Mouse (Mus musculus) R1 (cell line): ENCODE measurements at regions not wholly inside any gene's neighbourhood (a gene's known extent, or its start where the extent isn't known, plus 50 kb on each side); places are given as distances from the start of the nearest gene placed in this dataset.

Experiments used
- DNase-seq: peaks from one replicate; pipeline ENCODE4 v3.0.0-alpha.2; 2018; ENCODE audit warnings: low read depth, low spot score

- DNase-seq: no peak
Measured at GRCm38 (mm10) chr13:110673536-110673935, 278.7 kb downstream of the Plk2 start.

DNA sequence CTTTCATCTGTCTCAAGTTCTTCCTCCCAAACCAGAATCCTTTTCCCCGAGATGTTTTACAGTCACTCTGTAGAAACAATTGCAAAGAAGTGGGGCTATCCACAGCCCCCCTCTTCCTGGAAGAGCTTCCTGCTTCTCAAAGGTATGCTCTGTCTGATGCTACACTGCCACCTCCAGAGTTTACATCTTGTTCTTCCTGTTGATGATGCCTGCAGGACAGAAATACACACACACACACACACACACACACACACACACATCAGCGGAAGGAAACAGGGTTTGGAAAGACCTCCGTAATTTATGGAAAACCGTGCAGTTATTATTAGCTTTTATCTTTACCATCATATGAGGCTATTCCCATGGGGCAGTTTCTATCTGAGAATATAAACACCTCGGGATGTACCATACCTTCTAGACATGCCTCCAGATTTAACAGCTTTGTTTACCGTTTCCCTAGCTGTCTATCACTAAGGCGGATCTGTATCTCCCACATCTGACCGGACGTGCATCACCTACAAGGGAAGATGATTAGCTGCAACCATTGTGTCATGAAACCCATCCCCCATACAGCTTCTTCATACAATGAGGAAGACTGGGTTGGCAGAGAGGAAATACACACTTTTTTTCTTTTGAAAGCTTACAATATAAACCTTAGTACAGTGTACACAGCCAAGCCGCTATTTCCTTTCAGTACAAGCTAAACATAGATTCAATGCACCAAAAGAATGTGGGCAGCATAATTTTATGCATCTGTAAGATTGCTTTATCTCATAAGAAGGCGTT lies 288.6 kb downstream of the Plk2 start:
- no peak for DNase-seq

DNA sequence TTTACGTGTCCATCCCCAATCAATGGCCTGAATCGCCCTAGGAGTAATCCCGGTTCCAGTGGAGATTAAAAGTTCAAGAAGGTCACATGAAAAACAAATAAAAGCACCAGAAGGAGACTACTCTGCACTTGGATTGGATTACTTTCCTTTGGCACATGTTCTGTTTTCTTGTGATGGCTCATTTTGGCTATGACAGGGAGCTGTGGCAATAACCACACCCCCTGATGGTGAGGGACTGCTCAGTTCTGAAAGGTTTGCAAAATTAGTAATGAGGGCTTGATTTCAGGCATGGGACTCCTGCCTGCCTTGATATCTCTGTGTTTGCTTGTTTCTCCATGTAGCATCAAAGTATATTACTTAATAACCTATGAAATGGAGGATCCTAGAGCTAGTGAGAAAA lies 293.9 kb downstream of the Plk2 start:
- DNase-seq: no peak

GRCm38 (mm10) chr13:110690501-110691255 lies 295.8 kb downstream of the Plk2 start:
- DNase-seq: no peak

GRCm38 (mm10) chr13:110692696-110693095 lies 297.9 kb downstream of the Plk2 start:
- DNase-seq: no peak

DNA sequence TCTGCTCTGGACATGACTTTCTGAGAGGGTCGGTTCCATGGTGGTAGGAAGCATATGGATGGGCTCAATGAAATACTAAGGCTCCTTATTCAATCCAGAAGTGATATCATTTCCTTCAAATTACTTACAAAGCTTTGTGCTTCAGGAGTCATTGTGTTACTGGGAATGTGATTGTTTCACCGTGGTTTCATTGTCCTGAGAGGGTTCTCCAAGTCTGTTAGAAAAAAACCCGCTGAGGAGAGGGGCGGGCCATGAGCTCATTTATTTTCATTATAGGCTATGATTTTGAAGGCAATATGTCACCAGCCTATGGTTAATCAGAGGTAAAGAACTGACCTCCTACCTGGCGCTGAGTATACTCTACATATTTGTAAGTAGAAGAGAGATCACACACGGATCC lies 300.0 kb downstream of the Plk2 start:
- DNase-seq: no peak

GRCm38 (mm10) chr13:110696549-110696948 lies 301.7 kb downstream of the Plk2 start:
- DNase-seq: peak; percentile 28

- DNase-seq: no peak
Measured at GRCm38 (mm10) chr13:110704261-110704660, 309.4 kb downstream of the Plk2 start.

DNA sequence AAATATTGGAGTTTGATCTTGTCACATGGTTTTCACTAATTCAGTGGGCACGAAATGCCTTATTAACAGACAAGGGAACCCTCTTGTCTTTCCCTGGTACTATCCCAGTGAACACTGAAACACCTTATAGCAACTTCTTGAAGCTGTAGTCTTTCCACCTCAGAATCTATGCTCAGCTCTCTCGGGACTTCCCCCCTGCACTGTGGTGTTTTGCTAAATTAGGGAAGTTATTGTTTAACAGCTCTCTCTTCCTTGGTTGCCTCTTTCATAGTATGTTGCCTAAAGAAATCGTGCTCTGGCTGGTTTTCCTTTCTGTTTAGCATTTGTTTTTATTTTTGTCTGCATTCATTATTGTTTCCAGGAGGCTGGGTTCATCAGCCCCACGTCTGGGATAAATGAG lies 316.0 kb downstream of the Plk2 start:
- DNase-seq: no peak

DNA sequence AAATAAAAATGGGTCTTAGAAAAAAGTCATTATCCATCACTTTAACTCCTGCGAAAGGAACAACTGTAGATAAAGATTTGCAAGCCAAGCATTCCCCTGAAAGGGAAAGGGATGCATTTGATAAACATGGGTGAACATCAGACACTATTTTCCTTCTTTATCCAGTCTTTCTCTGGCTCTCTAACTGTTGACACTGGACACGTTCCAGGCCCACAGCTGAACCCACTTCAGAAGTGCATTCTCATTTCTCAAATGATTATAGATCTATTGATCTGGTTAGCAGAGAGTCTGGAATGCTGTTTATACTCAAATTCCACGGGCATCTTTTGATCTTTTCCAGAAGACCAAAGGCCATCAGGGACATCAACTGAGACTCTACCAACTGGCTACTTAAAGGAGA lies 317.7 kb downstream of the Plk2 start:
- DNase-seq: no peak

- peak; percentile 14 for DNase-seq
Measured at GRCm38 (mm10) chr13:110722170-110722569, 327.3 kb downstream of the Plk2 start.

GRCm38 (mm10) chr13:110722752-110723151 lies 327.9 kb downstream of the Plk2 start:
- DNase-seq: no peak

DNA sequence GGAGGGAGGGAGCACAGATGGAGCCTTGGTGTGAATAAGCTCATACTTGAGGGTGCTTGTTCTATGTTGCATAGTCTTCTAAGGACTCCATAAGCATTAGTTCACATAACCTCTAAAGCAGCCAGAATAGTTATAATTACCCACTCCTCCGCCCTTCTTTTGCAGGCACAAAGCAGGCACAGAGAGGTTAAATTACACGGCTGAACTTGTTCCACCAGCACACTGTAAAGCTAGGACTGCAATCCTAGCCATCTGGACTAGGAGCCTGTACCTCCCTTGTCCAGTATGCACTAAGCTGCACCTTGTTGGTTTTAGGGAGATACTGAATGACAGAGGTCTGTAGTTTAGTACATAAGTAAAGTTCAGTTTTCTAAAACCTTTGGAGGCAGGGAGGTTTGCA lies 330.0 kb downstream of the Plk2 start:
- DNase-seq: no peak

DNA sequence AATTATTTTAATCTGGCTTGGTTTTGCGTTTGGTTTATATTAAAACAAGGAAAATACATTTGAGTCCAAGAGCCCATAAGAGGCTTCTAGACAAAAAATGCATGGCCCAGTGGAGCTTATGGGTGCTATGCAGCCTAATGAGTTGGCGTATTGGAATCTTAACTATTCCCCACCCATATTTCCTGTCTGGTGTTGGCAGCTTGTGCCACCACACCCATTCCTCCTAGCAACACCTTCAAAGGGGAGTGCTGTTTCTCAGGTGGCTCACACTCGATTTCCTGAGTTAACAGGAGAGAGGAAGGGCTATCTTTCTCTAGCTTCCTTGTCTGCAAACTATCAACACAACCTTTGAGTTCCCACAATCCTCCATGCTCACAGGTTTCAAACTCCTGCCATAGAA lies 331.0 kb downstream of the Plk2 start:
- DNase-seq: peak; percentile 23

DNA sequence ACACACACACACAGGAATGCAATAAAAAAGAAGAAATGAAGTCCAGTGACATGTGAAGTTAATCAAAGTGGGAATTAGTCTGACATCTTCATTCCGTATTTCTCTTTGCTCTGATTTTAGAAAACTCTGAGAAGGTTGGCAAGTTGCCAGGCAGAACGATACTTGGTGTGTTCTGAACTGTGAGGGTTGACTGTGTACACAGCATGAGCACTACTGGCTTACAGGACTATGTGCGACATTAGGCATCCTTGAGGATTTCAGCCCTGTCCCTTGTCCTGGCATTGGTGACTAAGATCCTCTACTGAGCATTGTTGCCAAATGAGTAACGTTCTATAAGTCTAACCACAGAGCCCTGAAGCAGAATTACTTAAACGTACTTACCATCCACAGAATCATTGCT lies 340.7 kb downstream of the Plk2 start:
- no peak for DNase-seq

- no peak for DNase-seq
Measured at GRCm38 (mm10) chr13:110741576-110742206, 346.8 kb downstream of the Plk2 start.

DNA sequence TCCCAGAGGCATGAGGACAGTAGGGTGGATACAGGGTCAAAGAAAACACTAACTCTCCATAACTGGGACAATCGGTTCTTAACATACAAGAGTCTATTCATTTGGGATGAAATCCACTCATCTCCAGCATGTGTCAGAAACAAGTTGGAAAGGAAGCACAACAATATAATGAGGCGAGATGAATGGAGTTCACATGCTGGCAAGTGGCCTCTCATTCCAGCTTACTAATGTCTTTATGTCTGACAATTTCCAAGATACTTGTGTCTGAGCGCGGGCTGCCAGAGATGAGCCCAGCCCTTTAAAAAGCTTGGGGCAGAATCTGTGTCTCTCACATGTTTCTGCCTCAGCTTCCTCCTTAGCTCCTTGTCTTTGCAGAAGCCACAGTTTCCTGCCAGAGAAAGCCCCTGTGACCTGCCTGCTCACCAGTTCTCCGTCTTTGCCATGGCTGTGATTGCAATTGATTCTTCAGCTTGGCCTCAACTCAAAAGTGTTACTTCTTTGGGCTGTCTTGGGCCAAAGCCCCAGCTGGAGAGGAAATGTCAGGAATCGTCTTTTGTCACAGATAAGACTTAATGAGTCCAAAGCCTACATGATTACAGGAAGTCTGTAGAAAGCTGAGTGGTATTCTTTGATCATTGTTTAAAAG lies 352.5 kb downstream of the Plk2 start:
- no peak for DNase-seq

DNA sequence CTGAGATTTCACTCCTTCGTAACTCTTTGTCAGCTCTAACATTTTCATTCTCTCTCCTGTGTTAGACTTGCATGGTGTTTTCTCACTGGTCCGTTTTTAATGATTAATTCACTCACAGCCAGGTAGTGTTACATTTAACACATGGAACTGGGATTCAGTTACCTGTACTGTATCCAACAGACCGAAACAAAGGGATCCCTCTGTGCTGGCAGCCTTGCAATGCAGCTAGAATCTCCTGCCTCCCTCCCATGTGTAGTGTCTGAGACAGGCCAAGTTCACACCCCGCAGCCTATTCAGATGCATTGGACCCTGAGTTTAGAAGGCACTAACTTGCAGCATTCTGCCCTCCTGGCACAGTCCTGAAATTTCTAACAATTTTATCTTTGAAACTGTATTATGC lies 357.9 kb downstream of the Plk2 start:
- no peak for DNase-seq

- DNase-seq: no peak
Measured at GRCm38 (mm10) chr13:110754548-110754947, 359.7 kb downstream of the Plk2 start.

GRCm38 (mm10) chr13:110756877-110757276 lies 362.0 kb downstream of the Plk2 start:
- no peak for DNase-seq

GRCm38 (mm10) chr13:110769210-110769609 lies 374.4 kb downstream of the Plk2 start:
- no peak for DNase-seq

DNA sequence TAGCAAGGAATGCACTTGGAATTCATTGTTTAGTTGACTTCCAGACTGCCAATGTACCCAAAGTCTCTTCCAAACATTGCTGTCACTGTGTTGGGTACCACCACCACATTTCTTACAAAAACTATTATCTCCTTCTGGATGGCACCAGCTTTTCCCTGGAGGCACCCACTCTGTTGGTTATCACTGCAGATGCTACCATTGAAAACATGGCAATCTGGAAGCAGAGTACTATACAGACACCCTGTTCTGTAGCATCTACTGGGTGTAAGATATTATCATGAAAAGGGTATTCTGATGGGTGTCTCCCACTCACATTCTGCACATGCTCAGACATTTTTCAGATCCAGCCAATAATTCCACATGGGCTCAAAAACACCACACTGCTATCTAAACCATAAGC lies 380.4 kb downstream of the Plk2 start:
- no peak for DNase-seq
